Mouse (Mus musculus) CH12.LX (cell line): ENCODE data around the gene Slfn14. TPM values are rescaled to one million over a fixed set of nuclear protein-coding genes. Genes with fewer than 3 reads are reported as not detected.

Experiments
- DNase-seq: peaks from one replicate; pipeline ENCODE4 v3.0.0-alpha.2; 2013; ENCODE audit errors: extremely low read depth
- H3K27ac ChIP-seq: 2 replicates; pipeline ENCODE4 v1.5.1; 2012; ENCODE audit warnings: low read depth, mild to moderate bottlenecking, control low read depth, moderate library complexity; ENCODE audit not compliant: insufficient read depth
- H3K27me3 ChIP-seq: replicated peaks from 2 replicates; pipeline ENCODE3; 2012; ENCODE audit warnings: inconsistent platforms
- H3K36me3 ChIP-seq, 2 experiments: replicated peaks in 1 of 2; 2 replicates each; pipeline versions ENCODE3 to v1.6.1; 2012; ENCODE audit warnings: inconsistent platforms in 1 of 2, low read length in 1 of 2, mild to moderate bottlenecking in 1 of 2, mixed read lengths in 1 of 2, moderate library complexity in 1 of 2; ENCODE audit not compliant: control insufficient read depth in 1 of 2, insufficient read depth in 1 of 2
- H3K4me1 ChIP-seq, 2 experiments: 2 replicates each; pipeline ENCODE4 v1.6.1; 2012; ENCODE audit warnings: inconsistent platforms in 1 of 2, moderate library complexity in 1 of 2; ENCODE audit not compliant: insufficient read depth in 2 of 2, control insufficient read depth in 1 of 2
- H3K4me2 ChIP-seq: 2 replicates; pipeline ENCODE4 v1.6.1; 2012; ENCODE audit warnings: low read depth, mild to moderate bottlenecking, control low read depth; ENCODE audit not compliant: poor library complexity, insufficient read depth, severe bottlenecking
- H3K4me3 ChIP-seq, 3 experiments: fragments of 150-350 bp in 1 of 3; sonication (generic) in 1 of 3; replicated peaks in 1 of 3; 2 replicates each; pipeline versions ENCODE3 to v1.5.1; 2011 to 2012; ENCODE audit warnings: low read depth in 2 of 3, low read length in 2 of 3, mild to moderate bottlenecking in 2 of 3, moderate library complexity in 2 of 3, control low read depth in 1 of 3, improper control_type of control experiment in 1 of 3, inconsistent platforms in 1 of 3, mixed read lengths in 1 of 3; ENCODE audit not compliant: poor library complexity in 1 of 3
- H3K79me2 ChIP-seq: replicated peaks from 2 replicates; pipeline ENCODE4 v1.6.1; 2012; ENCODE audit warnings: mild to moderate bottlenecking, moderate library complexity; ENCODE audit not compliant: control insufficient read depth, poor library complexity, insufficient read depth, severe bottlenecking; ENCODE audit errors: extremely low read depth
- H3K9ac ChIP-seq: 2 replicates; pipeline ENCODE4 v1.6.1; 2012; ENCODE audit warnings: low read depth, mild to moderate bottlenecking, control low read depth, moderate library complexity; ENCODE audit not compliant: insufficient read depth
- H3K9me3 ChIP-seq: replicated peaks from 2 replicates; pipeline ENCODE3; 2012; ENCODE audit warnings: low read length, inconsistent platforms, mixed read lengths
- CHD1 ChIP-seq: IDR thresholded peaks from 2 replicates; pipeline ENCODE4 v1.6.1; 2012; ENCODE audit warnings: low read depth, low read length, improper control_type of control experiment, inconsistent platforms
- CHD2 ChIP-seq: IDR thresholded peaks from 2 replicates; pipeline ENCODE4 v1.6.1; 2011; ENCODE audit warnings: low read length, improper control_type of control experiment
- CTCF ChIP-seq, 2 experiments: IDR thresholded peaks in 1 of 2; conservative IDR thresholded peaks in 1 of 2; 2 replicates each; pipeline ENCODE4 v1.5.1; 2011 to 2012; ENCODE audit warnings: low read depth in 2 of 2, low read length in 2 of 2, improper control_type of control experiment in 1 of 2, inconsistent platforms in 1 of 2, mild to moderate bottlenecking in 1 of 2, moderate library complexity in 1 of 2
- ELF1 ChIP-seq: IDR thresholded peaks from 2 replicates; pipeline ENCODE4 v1.6.1; 2014; ENCODE audit warnings: low read depth, mild to moderate bottlenecking, inconsistent platforms, low read length, improper control_type of control experiment
- EP300 ChIP-seq: IDR thresholded peaks from 2 replicates; pipeline ENCODE4 v1.6.1; 2011; ENCODE audit warnings: low read length, improper control_type of control experiment
- GABPA ChIP-seq: IDR thresholded peaks from 2 replicates; pipeline ENCODE4 v1.6.1; 2012; ENCODE audit warnings: low read depth, low read length, improper control_type of control experiment, inconsistent platforms; ENCODE audit not compliant: insufficient replicate concordance
- KAT2A ChIP-seq: IDR thresholded peaks from 2 replicates; pipeline ENCODE4 v1.6.1; 2012; ENCODE audit warnings: low read length, improper control_type of control experiment, inconsistent platforms; ENCODE audit not compliant: insufficient replicate concordance
- MAX ChIP-seq: IDR thresholded peaks from 2 replicates; pipeline ENCODE4 v1.6.1; 2011; ENCODE audit warnings: low read length, improper control_type of control experiment
- MYC ChIP-seq: IDR thresholded peaks from 2 replicates; pipeline ENCODE4 v1.6.1; 2011; ENCODE audit warnings: low read depth, mild to moderate bottlenecking, improper control_type of control experiment, low read length
- NELFE ChIP-seq: IDR thresholded peaks from 2 replicates; pipeline ENCODE4 v1.6.1; 2011; ENCODE audit warnings: low read depth, low read length, improper control_type of control experiment
- NRF1 ChIP-seq: IDR thresholded peaks from 2 replicates; pipeline ENCODE4 v1.6.1; 2014; ENCODE audit warnings: low read depth, mild to moderate bottlenecking, inconsistent platforms, low read length, improper control_type of control experiment, moderate library complexity
- POLR2A ChIP-seq: IDR thresholded peaks from 2 replicates; pipeline ENCODE4 v1.6.1; 2011; ENCODE audit warnings: low read depth, mild to moderate bottlenecking, improper control_type of control experiment, low read length
- RAD21 ChIP-seq: IDR thresholded peaks from 2 replicates; pipeline ENCODE4 v1.6.1; 2011; ENCODE audit warnings: low read depth, mild to moderate bottlenecking, low read length, improper control_type of control experiment, moderate library complexity
- RCOR1 ChIP-seq: conservative IDR thresholded peaks from 2 replicates; pipeline ENCODE4 v1.6.1; 2012; ENCODE audit warnings: low read depth, mild to moderate bottlenecking, inconsistent platforms, low read length, improper control_type of control experiment
- SIN3A ChIP-seq: IDR thresholded peaks from 2 replicates; pipeline ENCODE4 v1.6.1; 2012; ENCODE audit warnings: low read length, improper control_type of control experiment, inconsistent platforms
- TBP ChIP-seq: conservative IDR thresholded peaks from 2 replicates; pipeline ENCODE4 v1.6.1; 2011; ENCODE audit warnings: low read depth, low read length, improper control_type of control experiment
- TCF12 ChIP-seq: IDR thresholded peaks from 2 replicates; pipeline ENCODE4 v1.6.1; 2014; ENCODE audit warnings: low read depth, mild to moderate bottlenecking, inconsistent platforms, low read length, improper control_type of control experiment
- USF1 ChIP-seq: IDR thresholded peaks from 2 replicates; pipeline ENCODE4 v1.6.1; 2014; ENCODE audit warnings: low read depth, mild to moderate bottlenecking, inconsistent platforms, low read length, improper control_type of control experiment
- ZNF384 ChIP-seq: IDR thresholded peaks from 2 replicates; pipeline ENCODE4 v1.6.1; 2012; ENCODE audit warnings: low read depth, low read length, improper control_type of control experiment, inconsistent platforms
- dilution Hi-C: fragments of 300-500 bp; cut with MboI; formaldehyde crosslinking; loops from 2 replicates; pipeline ENCODE4 v1.14.3; 2020; ENCODE audit warnings: low sequenced_read_pairs; ENCODE audit not compliant: extremely low pct_unique_long_range_greater_than_20kb, extremely low pct_ligation_motif_present
- in situ Hi-C: fragments of 300-500 bp; cut with MboI; formaldehyde crosslinking; loops from 3 replicates; pipeline ENCODE4 v1.14.3; 2019; ENCODE audit warnings: low sequenced_read_pairs, low pct_ligation_motif_present, low pct_unique_long_range_greater_than_20kb, mixed read lengths
- polyA plus RNA-seq: library from polyadenylated mRNA; unstranded; fragments of >175 nt; gene quantifications from 2 replicates; pipeline ENCODE4 v1.2.1, GENCODE M21; 2012; ENCODE audit warnings: low read depth; ENCODE audit not compliant: insufficient read length
- total RNA-seq, 2 experiments: library from RNA; depleted of rRNA; stranded (reverse); fragments of 300-350 nt in 1 of 2; fragments of >200 nt in 1 of 2; gene quantifications; 2 replicates each; pipeline ENCODE4 v1.2.3; 2012 to 2014

The Slfn14 gene
- total and polyA plus RNA-seq, 3 experiments: not detected

- Histone ChIP-seq H3K36me3 (peaks cover 0 to 4% of the 10 kb centered on the region in 2 experiments), H3K27ac (no peak overlapping the region; the same call in 1 of the 2 replicates), H3K4me1 (peaks cover 2 to 42% of the 10 kb centered on the region in 2 experiments; a peak in 3 of 4 replicates), H3K9ac (no peak overlapping the region), H3K9me3 (no peaks in the 10 kb centered on the region), H3K4me3 (no peak overlapping the region), H3K4me2 (peak overlapping the region; percentile 22; the same call in 1 of the 2 replicates), H3K79me2 (peaks cover 33% of the 10 kb centered on the region), H3K27me3 (no peaks in the 10 kb centered on the region)
- 0 out of 2 replicates have a peak, but pooled peaks have one; percentile 30 for TF ChIP-seq CHD2
- peak; percentile 49; the same call in 1 of the 2 replicates for TF ChIP-seq MAX
- TF ChIP-seq CTCF (conservative IDR thresholded peaks at IDR 0.05 in 1 of 2, IDR thresholded peaks at IDR 0.05 in 1 of 2; ENCODE audit: low read depth in 2 of 2, low read length in 2 of 2): peak in 1 of 2 experiments; percentile 56; a peak in 1 of 4 replicates
- TF ChIP-seq POLR2A: no peak
- no peak for TF ChIP-seq RCOR1
- TF ChIP-seq SIN3A: peak; percentile 30; the same call in 1 of the 2 replicates
- peak; percentile 19; the same call in 1 of the 2 replicates for TF ChIP-seq TCF12
- TF ChIP-seq NELFE: 0 out of 2 replicates have a peak, but pooled peaks have one; percentile 38
- no peak for TF ChIP-seq NRF1
- peak; percentile 52; the same call in 1 of the 2 replicates for TF ChIP-seq CHD1
- TF ChIP-seq TBP: 0 out of 2 replicates have a peak, but pooled peaks have one; percentile 55
- no peak for DNase-seq
- dilution Hi-C loops (no loop called here), in situ Hi-C loops (no loop called here)
Observed at GRCm38 (mm10) chr11:83289036-83289435, 2.5 kb upstream of the Slfn14 start.

- Histone ChIP-seq H3K79me2 (0 out of 2 replicates have a peak, but pooled peaks cover 2% of the 10 kb centered on the region), H3K27me3 (peaks cover 6% of the 10 kb centered on the region), H3K27ac (no peak overlapping the region), H3K4me2 (no peak overlapping the region), H3K9ac (no peak overlapping the region), H3K36me3 (no peaks in the 10 kb centered on the region), H3K4me3 (no peak overlapping the region), H3K4me1 (peaks cover 2 to 41% of the 10 kb centered on the region in 2 experiments; a peak in 3 of 4 replicates), H3K9me3 (no peaks in the 10 kb centered on the region)
- in situ Hi-C loops: no loop called here
- TF ChIP-seq ELF1: no peak
- TF ChIP-seq GABPA: no peak
- no peak for TF ChIP-seq USF1
- TF ChIP-seq ZNF384: no peak
- no peak for TF ChIP-seq CTCF (conservative IDR thresholded peaks at IDR 0.05 in 1 of 2, IDR thresholded peaks at IDR 0.05 in 1 of 2; ENCODE audit: low read depth in 2 of 2, low read length in 2 of 2)
- no peak for TF ChIP-seq RAD21
- TF ChIP-seq TCF12: no peak
- no peak for TF ChIP-seq KAT2A
- no peak for TF ChIP-seq MYC
- no peak for TF ChIP-seq EP300
- no peak for TF ChIP-seq MAX
- no peak for TF ChIP-seq NELFE
- dilution Hi-C loops: no loop called here
- DNase-seq: no peak
Observed at GRCm38 (mm10) chr11:83285627-83286026, 899 bp downstream of the Slfn14 start.
